Mouse (Mus musculus) testis, adult 2 months (tissue): ENCODE measurements around the gene Ntrk1.
A peak's percentile ranks its signal among the peaks of the same experiment; 100 is the strongest.

ENCODE experiments used
- CTCF ChIP-seq: fragments of 200-500 bp; IDR thresholded peaks from 2 replicates; pipeline ENCODE4 v1.5.1; 2012; ENCODE audit warnings: low read depth, mild to moderate bottlenecking, inconsistent platforms, low read length, moderate library complexity; ENCODE audit not compliant: control insufficient read depth, insufficient read depth, insufficient replicate concordance
- POLR2A ChIP-seq: fragments of 200-500 bp; IDR thresholded peaks from 2 replicates; pipeline ENCODE4 v1.6.1; 2012; ENCODE audit warnings: low read depth, mild to moderate bottlenecking, inconsistent platforms, low read length, moderate library complexity; ENCODE audit not compliant: control insufficient read depth

GRCm38 (mm10) chr3:87748431-87748830 is 46.5 kb downstream of the Ntrk1 start, which contains the start of gene Lrrc71:
- TF ChIP-seq POLR2A, result peak; percentile 81
- no peak for TF ChIP-seq CTCF
